Mouse (Mus musculus) embryonic facial prominence, embryonic 13.5 days (tissue): Measurements from ENCODE around the gene Igf1r. TPM values are rescaled to one million over a fixed set of nuclear protein-coding genes. Genes with fewer than 3 reads are reported as not detected.
A peak's percentile ranks its signal among the peaks of the same experiment; 100 is the strongest.

ENCODE experiments used
- ATAC-seq: fragments of 200-750 bp; cut with Nextera tagmentation; 2 replicates; pipeline ENCODE4 v1.8.0; 2017; ENCODE audit warnings: low read depth; ENCODE audit not compliant: insufficient number of reproducible peaks, insufficient read depth, low FRiP score, low TSS enrichment
- H3K27ac ChIP-seq: fragments of 300-500 bp; sonication (generic); 2 replicates; pipeline ENCODE4 v1.5.1; 2015; ENCODE audit warnings: moderate library complexity, mild to moderate bottlenecking, inconsistent platforms
- H3K27me3 ChIP-seq: fragments of 300-500 bp; sonication (generic); 2 replicates; pipeline ENCODE4 v1.6.1; 2015; ENCODE audit warnings: mild to moderate bottlenecking, inconsistent platforms
- H3K36me3 ChIP-seq: fragments of 300-500 bp; sonication (generic); 2 replicates; pipeline ENCODE4 v1.6.1; 2015; ENCODE audit warnings: mild to moderate bottlenecking, inconsistent platforms
- H3K4me1 ChIP-seq: fragments of 300-500 bp; sonication (generic); 2 replicates; pipeline ENCODE4 v1.6.1; 2015; ENCODE audit warnings: inconsistent platforms
- H3K4me2 ChIP-seq: fragments of 300-500 bp; sonication (generic); 2 replicates; pipeline ENCODE4 v1.6.1; 2015; ENCODE audit warnings: moderate library complexity, mild to moderate bottlenecking, inconsistent platforms
- H3K4me3 ChIP-seq: fragments of 300-500 bp; sonication (generic); 2 replicates; pipeline ENCODE4 v1.5.1; 2015; ENCODE audit warnings: mild to moderate bottlenecking, inconsistent platforms
- H3K9ac ChIP-seq: fragments of 300-500 bp; sonication (generic); 2 replicates; pipeline ENCODE4 v1.6.1; 2015; ENCODE audit warnings: mild to moderate bottlenecking, inconsistent platforms
- H3K9me3 ChIP-seq: fragments of 300-500 bp; sonication (generic); 2 replicates; pipeline ENCODE4 v1.6.1; 2016; ENCODE audit warnings: inconsistent platforms
- WGBS: fragments of 180-500 bp; shearing (Covaris S2); methylation state at CpG from one replicate; pipeline ENCODE4 v1.1.7; 2015; ENCODE audit warnings: mixed read lengths; 5-methylcytosine and 5-hydroxymethylcytosine counted together
- polyA plus RNA-seq: library from polyadenylated mRNA; unstranded; fragments of >200 nt; fragmentation: Nextera tagmentation; extraction: Ambion mirVana; gene quantifications from 2 replicates; pipeline ENCODE4 v1.2.1, GENCODE M21; 2015

The Igf1r gene
- polyA plus RNA-seq, 1 experiment from 2014 or later = 28.7 TPM

GRCm38 (mm10) chr7:68102456-68103177 lies 150.0 kb downstream of the Igf1r start:
- H3K9ac ChIP-seq = no peak overlapping the region
- no peaks in the 10 kb centered on the region for H3K9me3 ChIP-seq
- no peak overlapping the region for H3K27ac ChIP-seq
- no peak overlapping the region for H3K4me2 ChIP-seq
- no peak overlapping the region for H3K4me3 ChIP-seq
- H3K27me3 ChIP-seq = no peaks in the 10 kb centered on the region
- H3K4me1 ChIP-seq = peaks cover 25% of the 10 kb centered on the region
- 50% methylated on average over 15 of the region's 15 CpGs for WGBS
- H3K36me3 ChIP-seq = no peaks in the 10 kb centered on the region; the same call in 1 of the 2 replicates
- no peak for ATAC-seq

DNA sequence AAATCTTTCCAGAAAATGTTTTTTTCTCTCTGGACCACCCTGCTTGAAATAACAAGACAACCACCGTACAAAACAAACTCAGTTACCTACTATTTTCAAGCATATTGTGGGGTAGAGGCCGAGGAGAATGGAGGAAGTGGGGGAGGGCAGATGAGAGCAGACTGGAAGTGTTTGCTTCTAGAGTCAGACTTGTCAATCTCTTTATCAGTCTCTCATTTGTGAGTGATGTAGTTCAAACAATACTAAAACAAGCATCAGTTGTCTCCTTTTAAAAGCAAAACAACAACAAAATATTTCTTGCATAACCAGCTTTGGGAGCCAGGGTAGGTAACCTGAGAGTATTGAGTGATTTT lies 150.5 kb downstream of the Igf1r start:
- H3K4me2 ChIP-seq = no peak overlapping the region
- H3K27me3 ChIP-seq = no peaks in the 10 kb centered on the region
- H3K9ac ChIP-seq = no peak overlapping the region
- 9% methylated on average over 2 of the region's 2 CpGs for WGBS
- H3K4me3 ChIP-seq = no peak overlapping the region
- H3K4me1 ChIP-seq = peaks cover 25% of the 10 kb centered on the region
- no peaks in the 10 kb centered on the region for H3K36me3 ChIP-seq
- no peak for ATAC-seq
- 0 out of 2 replicates have a peak overlapping the region, but pooled peaks have one; percentile 11 for H3K27ac ChIP-seq
- no peaks in the 10 kb centered on the region for H3K9me3 ChIP-seq

- H3K9me3 ChIP-seq = no peaks in the 10 kb centered on the region
- H3K4me3 ChIP-seq = no peak overlapping the region
- H3K27me3 ChIP-seq = no peaks in the 10 kb centered on the region
- WGBS = 89% methylated on average over 4 of the region's 4 CpGs
- no peak overlapping the region for H3K27ac ChIP-seq
- no peak overlapping the region for H3K9ac ChIP-seq
- no peak for ATAC-seq
- peaks cover 47% of the 10 kb centered on the region for H3K4me1 ChIP-seq
- no peaks in the 10 kb centered on the region for H3K36me3 ChIP-seq
- no peak overlapping the region for H3K4me2 ChIP-seq
Observed at GRCm38 (mm10) chr7:68111532-68111931, 158.9 kb downstream of the Igf1r start.

GRCm38 (mm10) chr7:68112582-68112981 lies 160.0 kb downstream of the Igf1r start:
- 56% methylated on average over 8 of the region's 8 CpGs for WGBS
- no peak overlapping the region for H3K9ac ChIP-seq
- no peak overlapping the region for H3K27ac ChIP-seq
- H3K4me1 ChIP-seq = peaks cover 55% of the 10 kb centered on the region
- no peak for ATAC-seq
- H3K4me3 ChIP-seq = no peak overlapping the region
- no peak overlapping the region for H3K4me2 ChIP-seq
- no peaks in the 10 kb centered on the region for H3K9me3 ChIP-seq
- peaks cover 5% of the 10 kb centered on the region; the same call in 1 of the 2 replicates for H3K36me3 ChIP-seq
- no peaks in the 10 kb centered on the region for H3K27me3 ChIP-seq

DNA sequence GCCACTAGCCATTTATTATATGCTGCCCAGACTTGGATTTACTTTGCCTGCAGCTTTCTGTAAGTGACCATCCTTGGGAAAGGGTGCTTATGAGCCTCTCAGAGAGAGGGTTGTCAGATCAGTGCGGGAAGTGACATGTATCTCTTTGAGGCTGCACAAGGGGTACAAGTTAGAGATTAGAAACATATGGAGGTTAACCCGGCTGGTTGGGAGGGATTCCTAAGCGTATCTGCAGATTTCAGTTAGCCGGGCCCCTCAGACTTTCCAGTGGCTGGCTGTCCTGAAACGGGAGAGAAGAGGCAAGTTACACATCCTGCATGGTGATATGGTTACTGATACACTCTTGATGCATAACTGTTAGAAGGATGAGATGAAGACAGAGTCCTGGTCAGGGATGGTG lies 161.7 kb downstream of the Igf1r start:
- Histone ChIP-seq H3K4me2 (no peak overlapping the region; the same call in 1 of the 2 replicates), H3K36me3 (peaks cover 5% of the 10 kb centered on the region; the same call in 1 of the 2 replicates), H3K27me3 (no peaks in the 10 kb centered on the region), H3K9ac (no peak overlapping the region), H3K27ac (no peak overlapping the region), H3K4me1 (peaks cover 60% of the 10 kb centered on the region), H3K4me3 (no peak overlapping the region), H3K9me3 (no peaks in the 10 kb centered on the region)
- WGBS = 10% methylated on average over 5 of the region's 5 CpGs
- no peak for ATAC-seq

GRCm38 (mm10) chr7:68114983-68115715 lies 162.5 kb downstream of the Igf1r start:
- H3K27me3 ChIP-seq = no peaks in the 10 kb centered on the region
- peak overlapping the region; percentile 51; the same call in 1 of the 2 replicates for H3K9ac ChIP-seq
- H3K4me1 ChIP-seq = peaks cover 58% of the 10 kb centered on the region
- WGBS = 32% methylated on average over 21 of the region's 21 CpGs
- no peak for ATAC-seq
- no peaks in the 10 kb centered on the region for H3K9me3 ChIP-seq
- H3K4me3 ChIP-seq = no peak overlapping the region
- peak overlapping the region; percentile 33 for H3K4me2 ChIP-seq
- H3K36me3 ChIP-seq = peaks cover 5% of the 10 kb centered on the region; the same call in 1 of the 2 replicates
- peak overlapping the region; percentile 34 for H3K27ac ChIP-seq

- no peak overlapping the region for H3K4me2 ChIP-seq
- H3K9me3 ChIP-seq = no peaks in the 10 kb centered on the region
- H3K4me1 ChIP-seq = peaks cover 47% of the 10 kb centered on the region
- WGBS = 63% methylated on average over 5 of the region's 5 CpGs
- H3K27ac ChIP-seq = peak overlapping the region; percentile 23; the same call in 1 of the 2 replicates
- H3K4me3 ChIP-seq = no peak overlapping the region
- H3K27me3 ChIP-seq = no peaks in the 10 kb centered on the region
- ATAC-seq = no peak
- no peak overlapping the region for H3K9ac ChIP-seq
- peaks cover 5% of the 10 kb centered on the region; the same call in 1 of the 2 replicates for H3K36me3 ChIP-seq
Observed at GRCm38 (mm10) chr7:68117567-68117966, 164.9 kb downstream of the Igf1r start.

- peaks cover 43% of the 10 kb centered on the region for H3K4me1 ChIP-seq
Observed at GRCm38 (mm10) chr7:68117981-68118380, 165.4 kb downstream of the Igf1r start.

GRCm38 (mm10) chr7:68119605-68120004 lies 167.0 kb downstream of the Igf1r start:
- no peak overlapping the region for H3K4me3 ChIP-seq
- WGBS = 55% methylated on average over 5 of the region's 5 CpGs
- H3K9me3 ChIP-seq = no peaks in the 10 kb centered on the region
- H3K4me1 ChIP-seq = peaks cover 27% of the 10 kb centered on the region
- no peak overlapping the region for H3K4me2 ChIP-seq
- H3K27ac ChIP-seq = no peak overlapping the region
- H3K9ac ChIP-seq = no peak overlapping the region
- H3K27me3 ChIP-seq = no peaks in the 10 kb centered on the region
- no peak for ATAC-seq
- peaks cover 5% of the 10 kb centered on the region; the same call in 1 of the 2 replicates for H3K36me3 ChIP-seq

More at GRCm38 (mm10) chr7:68117981-68118380, 165.4 kb downstream of the Igf1r start:
- Histone ChIP-seq H3K4me3 (no peak overlapping the region), H3K4me2 (no peak overlapping the region), H3K9ac (no peak overlapping the region), H3K36me3 (peaks cover 5% of the 10 kb centered on the region; the same call in 1 of the 2 replicates), H3K9me3 (no peaks in the 10 kb centered on the region), H3K27ac (no peak overlapping the region), H3K27me3 (no peaks in the 10 kb centered on the region)
- WGBS = 55% methylated on average over 2 of the region's 2 CpGs
- ATAC-seq = no peak

- 24% methylated on average over 3 of the region's 3 CpGs for WGBS
- Histone ChIP-seq H3K36me3 (no peaks in the 10 kb centered on the region), H3K9ac (no peak overlapping the region), H3K27ac (no peak overlapping the region), H3K27me3 (no peaks in the 10 kb centered on the region), H3K4me3 (no peak overlapping the region), H3K9me3 (no peaks in the 10 kb centered on the region), H3K4me2 (no peak overlapping the region), H3K4me1 (peaks cover 16% of the 10 kb centered on the region)
- no peak for ATAC-seq
Observed at GRCm38 (mm10) chr7:68122418-68122817, 169.8 kb downstream of the Igf1r start.

DNA sequence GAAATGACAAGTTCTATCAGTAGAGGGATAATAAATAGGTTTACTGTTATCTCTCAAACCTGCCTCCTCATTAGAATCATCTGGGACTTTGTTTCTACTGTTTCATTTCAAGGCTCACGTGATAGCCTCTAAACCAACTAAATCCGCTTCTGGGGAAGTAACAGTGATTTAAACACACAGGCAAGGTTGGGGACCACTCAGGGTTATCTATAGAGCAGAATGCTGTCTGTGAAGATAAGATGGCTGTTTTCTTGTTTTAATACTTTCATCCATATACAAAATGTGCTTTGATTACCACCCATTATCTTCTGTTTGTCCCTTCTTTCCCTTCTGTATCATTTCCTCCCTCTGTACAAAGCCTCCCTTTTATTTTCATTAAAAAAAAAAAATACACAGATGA lies 172.7 kb downstream of the Igf1r start:
- ATAC-seq = no peak
- Histone ChIP-seq H3K9me3 (no peaks in the 10 kb centered on the region), H3K36me3 (no peaks in the 10 kb centered on the region), H3K27ac (no peak overlapping the region), H3K4me3 (no peak overlapping the region), H3K27me3 (no peaks in the 10 kb centered on the region), H3K4me2 (no peak overlapping the region), H3K9ac (no peak overlapping the region), H3K4me1 (peaks cover 27% of the 10 kb centered on the region)
- WGBS = 74% methylated on average over 2 of the region's 2 CpGs
